Mouse (Mus musculus) ES-E14 (cell line): ENCODE results near the gene Ntrk3. TPM values are rescaled to one million over a fixed set of nuclear protein-coding genes. Genes with fewer than 3 reads are reported as not detected.

ENCODE experiments used
- DNase-seq: peaks from one replicate; pipeline ENCODE4 v3.0.0-alpha.2; 2013; ENCODE audit warnings: low read depth, low spot score
- H3K27ac ChIP-seq: 2 replicates; pipeline ENCODE4 v1.5.1; 2012; ENCODE audit warnings: low read depth, mild to moderate bottlenecking, low read length, moderate library complexity, mixed read lengths; ENCODE audit not compliant: poor library complexity, insufficient read depth, severe bottlenecking
- H3K36me3 ChIP-seq: 2 replicates; pipeline ENCODE4 v1.6.1; 2012; ENCODE audit warnings: mild to moderate bottlenecking, low read length, moderate library complexity, mixed read lengths; ENCODE audit not compliant: control insufficient read depth, poor library complexity, insufficient read depth, severe bottlenecking
- H3K4me1 ChIP-seq, 2 experiments: fragments of 150-350 bp in 1 of 2; sonication (generic) in 1 of 2; 2 replicates each; pipeline ENCODE4 v1.6.1; 2012; ENCODE audit warnings: low read length in 2 of 2, mild to moderate bottlenecking in 1 of 2, mixed read lengths in 1 of 2; ENCODE audit not compliant: control insufficient read depth in 2 of 2, insufficient read depth in 2 of 2, poor library complexity in 1 of 2
- H3K4me3 ChIP-seq, 2 experiments: fragments of 150-350 bp in 1 of 2; sonication (generic) in 1 of 2; 2 replicates each; pipeline ENCODE4 v1.5.1; 2012; ENCODE audit warnings: low read length in 2 of 2, low read depth in 1 of 2, mild to moderate bottlenecking in 1 of 2, mixed read lengths in 1 of 2; ENCODE audit not compliant: insufficient read depth in 1 of 2, poor library complexity in 1 of 2, severe bottlenecking in 1 of 2
- H3K9ac ChIP-seq: 2 replicates; pipeline ENCODE4 v1.6.1; 2012; ENCODE audit warnings: low read depth, mild to moderate bottlenecking, low read length, mixed read lengths; ENCODE audit not compliant: poor library complexity, insufficient read depth, severe bottlenecking
- H3K9me3 ChIP-seq: fragments of 150-350 bp; sonication (generic); 2 replicates; pipeline ENCODE4 v1.6.1; 2012; ENCODE audit warnings: low read depth, mild to moderate bottlenecking, low read length; ENCODE audit not compliant: control insufficient read depth, insufficient read depth
- CHD2 ChIP-seq: IDR thresholded peaks from 2 replicates; pipeline ENCODE4 v1.6.1; 2014; ENCODE audit warnings: mild to moderate bottlenecking, low read depth, low read length, inconsistent platforms
- HCFC1 ChIP-seq: IDR thresholded peaks from 2 replicates; pipeline ENCODE4 v1.6.1; 2012; ENCODE audit warnings: low read length, inconsistent platforms, borderline replicate concordance; ENCODE audit not compliant: insufficient read depth
- MAFK ChIP-seq: IDR thresholded peaks from 2 replicates; pipeline ENCODE4 v1.6.1; 2014; ENCODE audit warnings: mild to moderate bottlenecking, low read depth, low read length, inconsistent platforms; ENCODE audit not compliant: insufficient read depth
- ZC3H11A ChIP-seq: IDR thresholded peaks from 2 replicates; pipeline ENCODE4 v1.6.1; 2012; ENCODE audit warnings: low read depth, mild to moderate bottlenecking, inconsistent platforms, low read length, borderline replicate concordance
- ZNF384 ChIP-seq: IDR thresholded peaks from 2 replicates; pipeline ENCODE4 v1.6.1; 2012; ENCODE audit warnings: low read depth, low read length, inconsistent platforms
- in situ Hi-C, 2 experiments: fragments of 600-800 bp; cut with MboI; formaldehyde crosslinking; loops; one replicate each; pipeline ENCODE4 v1.15.1; 2025; ENCODE audit warnings: low sequenced_read_pairs in 2 of 2, inconsistent platforms in 1 of 2; ENCODE audit not compliant: unreplicated experiment in 2 of 2
- total RNA-seq: library from RNA; depleted of rRNA; stranded (reverse); fragments of 300-350 nt; gene quantifications from 2 replicates; pipeline ENCODE4 v1.2.3, GENCODE M21; 2012

The Ntrk3 gene
- total RNA-seq, 1 experiment: 0.40 TPM

- TF ChIP-seq HCFC1 (no peak), ZC3H11A (no peak), ZNF384 (no peak), MAFK (no peak), CHD2 (no peak)
- Histone ChIP-seq H3K4me3 (no peak overlapping the region), H3K9ac (no peak overlapping the region), H3K27ac (no peak overlapping the region), H3K9me3 (no peaks in the 10 kb centered on the region), H3K4me1 (no peaks in the 10 kb centered on the region), H3K36me3 (no peaks in the 10 kb centered on the region)
- in situ Hi-C loops: no loop called here
- no peak for DNase-seq
Measured at GRCm38 (mm10) chr7:78765215-78765631, 27.4 kb upstream of the Ntrk3 start.

GRCm38 (mm10) chr7:78763801-78764200 lies 26.0 kb upstream of the Ntrk3 start:
- H3K4me1 ChIP-seq: no peaks in the 10 kb centered on the region
- H3K27ac ChIP-seq: no peak overlapping the region
- H3K4me3 ChIP-seq: no peak overlapping the region
- H3K9me3 ChIP-seq: no peaks in the 10 kb centered on the region
- no peak overlapping the region for H3K9ac ChIP-seq
- in situ Hi-C loops: no loop called here
- no peaks in the 10 kb centered on the region for H3K36me3 ChIP-seq
- no peak for DNase-seq
- TF ChIP-seq MAFK (no peak), HCFC1 (no peak), ZNF384 (no peak), CHD2 (no peak), ZC3H11A (no peak)

GRCm38 (mm10) chr7:78754458-78755000 lies 16.7 kb upstream of the Ntrk3 start:
- Histone ChIP-seq H3K9ac (no peak overlapping the region), H3K4me1 (no peaks in the 10 kb centered on the region), H3K36me3 (no peaks in the 10 kb centered on the region), H3K9me3 (no peaks in the 10 kb centered on the region), H3K4me3 (no peak overlapping the region), H3K27ac (no peak overlapping the region)
- DNase-seq: no peak
- in situ Hi-C loops: no loop called here
- no peak for TF ChIP-seq HCFC1
- TF ChIP-seq ZC3H11A: no peak

- H3K9ac ChIP-seq: no peak overlapping the region
- no peak overlapping the region for H3K27ac ChIP-seq
- H3K36me3 ChIP-seq: no peaks in the 10 kb centered on the region
- H3K4me3 ChIP-seq: no peak overlapping the region
- H3K4me1 ChIP-seq: no peaks in the 10 kb centered on the region
- in situ Hi-C loops: no loop called here
- H3K9me3 ChIP-seq: no peaks in the 10 kb centered on the region
- TF ChIP-seq ZC3H11A: no peak
- TF ChIP-seq ZNF384: no peak
- TF ChIP-seq MAFK: no peak
- no peak for TF ChIP-seq CHD2
- DNase-seq: no peak
Measured at GRCm38 (mm10) chr7:78753752-78754457, 16.1 kb upstream of the Ntrk3 start.

- Histone ChIP-seq H3K9ac (no peak overlapping the region), H3K27ac (no peak overlapping the region), H3K36me3 (no peaks in the 10 kb centered on the region), H3K9me3 (no peaks in the 10 kb centered on the region), H3K4me3 (no peak overlapping the region), H3K4me1 (no peaks in the 10 kb centered on the region)
- in situ Hi-C loops: no loop called here
- DNase-seq: no peak
- no peak for TF ChIP-seq HCFC1
- TF ChIP-seq CHD2: no peak
- no peak for TF ChIP-seq ZNF384
- no peak for TF ChIP-seq MAFK
- TF ChIP-seq ZC3H11A: no peak
Measured at GRCm38 (mm10) chr7:78752961-78753360, 15.1 kb upstream of the Ntrk3 start.
